Mouse (Mus musculus): Measurements from ENCODE around the gene Esrrg. TPM values are rescaled to one million over a fixed set of nuclear protein-coding genes. Genes with fewer than 3 reads are reported as not detected.

Gene Esrrg
- polyA plus RNA-seq, 1 experiment from 2014 or later: 27.1 TPM

- H3K27ac ChIP-seq: no peak overlapping the region
- 85% methylated on average over 1 of the region's 1 CpGs for WGBS
- no peaks in the 10 kb centered on the region for H3K9me3 ChIP-seq (replicated peaks)
These were observed 116.8 kb downstream of the Esrrg start for GRCm38 (mm10) chr1:187725351-187725750.

GRCm38 (mm10) chr1:187731171-187731570 lies 122.6 kb downstream of the Esrrg start:
- 89% methylated on average over 4 of the region's 4 CpGs for WGBS
- Histone ChIP-seq H3K9me3 (replicated peaks) (no peaks in the 10 kb centered on the region), H3K4me1 (no peaks in the 10 kb centered on the region), H3K36me3 (no peaks in the 10 kb centered on the region), H3K27me3 (no peaks in the 10 kb centered on the region), H3K27ac (no peak overlapping the region), H3K9ac (no peak overlapping the region), H3K4me3 (replicated peaks) (no peak overlapping the region), H3K4me2 (no peak overlapping the region)
- ATAC-seq (replicated peaks; ENCODE audit: low FRiP score): no peak

More at GRCm38 (mm10) chr1:187725351-187725750, 116.8 kb downstream of the Esrrg start:
- H3K4me2 ChIP-seq: no peak overlapping the region
- H3K9ac ChIP-seq: no peak overlapping the region
- no peaks in the 10 kb centered on the region for H3K4me1 ChIP-seq
- ATAC-seq (replicated peaks; ENCODE audit: low FRiP score): no peak
- no peaks in the 10 kb centered on the region for H3K27me3 ChIP-seq
- H3K4me3 ChIP-seq (replicated peaks): no peak overlapping the region
- H3K36me3 ChIP-seq: no peaks in the 10 kb centered on the region

- H3K9ac ChIP-seq: no peak overlapping the region
- no peak overlapping the region for H3K4me3 ChIP-seq (replicated peaks)
- peak overlapping the region; percentile 45; the same call in 1 of the 2 replicates for H3K27ac ChIP-seq
- 44% methylated on average over 14 of the region's 14 CpGs for WGBS
- no peaks in the 10 kb centered on the region for H3K27me3 ChIP-seq
- no peaks in the 10 kb centered on the region for H3K36me3 ChIP-seq
- H3K4me2 ChIP-seq: peak overlapping the region; percentile 27
- H3K9me3 ChIP-seq (replicated peaks): no peaks in the 10 kb centered on the region
- no peak for ATAC-seq (replicated peaks; ENCODE audit: low FRiP score)
- peaks cover 9% of the 10 kb centered on the region; the same call in 1 of the 2 replicates for H3K4me1 ChIP-seq
These were observed 127.9 kb downstream of the Esrrg start for GRCm38 (mm10) chr1:187736507-187736906.

- Histone ChIP-seq H3K9me3 (replicated peaks) (no peaks in the 10 kb centered on the region), H3K27ac (no peak overlapping the region), H3K4me2 (no peak overlapping the region), H3K4me3 (replicated peaks) (no peak overlapping the region), H3K9ac (no peak overlapping the region), H3K36me3 (no peaks in the 10 kb centered on the region), H3K4me1 (peaks cover 9% of the 10 kb centered on the region; the same call in 1 of the 2 replicates), H3K27me3 (no peaks in the 10 kb centered on the region)
- 77% methylated on average over 7 of the region's 7 CpGs for WGBS
- no peak for ATAC-seq (replicated peaks; ENCODE audit: low FRiP score)
These were observed 128.7 kb downstream of the Esrrg start for GRCm38 (mm10) chr1:187737296-187737695.

GRCm38 (mm10) chr1:187740531-187740930 lies 131.9 kb downstream of the Esrrg start:
- Histone ChIP-seq H3K36me3 (no peaks in the 10 kb centered on the region), H3K27me3 (no peaks in the 10 kb centered on the region), H3K4me2 (no peak overlapping the region), H3K9ac (no peak overlapping the region), H3K27ac (no peak overlapping the region), H3K4me3 (replicated peaks) (no peak overlapping the region), H3K9me3 (replicated peaks) (no peaks in the 10 kb centered on the region), H3K4me1 (peaks cover 9% of the 10 kb centered on the region; the same call in 1 of the 2 replicates)
- ATAC-seq (replicated peaks; ENCODE audit: low FRiP score): no peak
- 72% methylated on average over 12 of the region's 12 CpGs for WGBS

GRCm38 (mm10) chr1:187741306-187741705 lies 132.7 kb downstream of the Esrrg start:
- WGBS: 88% methylated on average over 7 of the region's 7 CpGs
- no peaks in the 10 kb centered on the region for H3K27me3 ChIP-seq
- H3K27ac ChIP-seq: no peak overlapping the region
- H3K4me2 ChIP-seq: no peak overlapping the region
- ATAC-seq (replicated peaks; ENCODE audit: low FRiP score): no peak
- no peaks in the 10 kb centered on the region for H3K9me3 ChIP-seq (replicated peaks)
- H3K9ac ChIP-seq: no peak overlapping the region
- no peaks in the 10 kb centered on the region for H3K36me3 ChIP-seq
- no peak overlapping the region for H3K4me3 ChIP-seq (replicated peaks)
- peaks cover 9% of the 10 kb centered on the region; the same call in 1 of the 2 replicates for H3K4me1 ChIP-seq

- Histone ChIP-seq H3K9ac (no peak overlapping the region), H3K4me2 (no peak overlapping the region), H3K4me1 (peaks cover 3% of the 10 kb centered on the region; the same call in 1 of the 2 replicates), H3K27me3 (no peaks in the 10 kb centered on the region), H3K9me3 (replicated peaks) (no peaks in the 10 kb centered on the region), H3K36me3 (no peaks in the 10 kb centered on the region), H3K4me3 (replicated peaks) (no peak overlapping the region), H3K27ac (no peak overlapping the region)
- 63% methylated on average over 8 of the region's 8 CpGs for WGBS
- ATAC-seq (replicated peaks; ENCODE audit: low FRiP score): no peak
These were observed 133.5 kb downstream of the Esrrg start for GRCm38 (mm10) chr1:187742071-187742470.

GRCm38 (mm10) chr1:187749294-187749693 lies 140.7 kb downstream of the Esrrg start:
- Histone ChIP-seq H3K4me1 (no peaks in the 10 kb centered on the region), H3K27me3 (no peaks in the 10 kb centered on the region), H3K9me3 (replicated peaks) (no peaks in the 10 kb centered on the region), H3K4me3 (replicated peaks) (no peak overlapping the region), H3K36me3 (no peaks in the 10 kb centered on the region), H3K9ac (no peak overlapping the region), H3K4me2 (no peak overlapping the region), H3K27ac (no peak overlapping the region)
- 82% methylated on average over 3 of the region's 3 CpGs for WGBS
- ATAC-seq (replicated peaks; ENCODE audit: low FRiP score): no peak

GRCm38 (mm10) chr1:187749931-187750330 lies 141.3 kb downstream of the Esrrg start:
- H3K4me2 ChIP-seq: no peak overlapping the region
- no peak overlapping the region for H3K27ac ChIP-seq
- no peak overlapping the region for H3K9ac ChIP-seq
- no peaks in the 10 kb centered on the region for H3K4me1 ChIP-seq
- ATAC-seq (replicated peaks; ENCODE audit: low FRiP score): no peak
- no peaks in the 10 kb centered on the region for H3K27me3 ChIP-seq
- no peaks in the 10 kb centered on the region for H3K36me3 ChIP-seq
- no peaks in the 10 kb centered on the region for H3K9me3 ChIP-seq (replicated peaks)
- WGBS: 52% methylated on average over 5 of the region's 5 CpGs
- no peak overlapping the region for H3K4me3 ChIP-seq (replicated peaks)

GRCm38 (mm10) chr1:187755528-187755927 lies 146.9 kb downstream of the Esrrg start:
- peak; percentile 59 for ATAC-seq (replicated peaks; ENCODE audit: low FRiP score)

GRCm38 (mm10) chr1:187757981-187758380 lies 149.4 kb downstream of the Esrrg start:
- H3K27ac ChIP-seq: 0 out of 2 replicates have a peak overlapping the region, but pooled peaks have one; percentile 48
- 76% methylated on average over 1 of the region's 1 CpGs for WGBS
- no peak overlapping the region for H3K4me2 ChIP-seq
- H3K4me1 ChIP-seq: peaks cover 22% of the 10 kb centered on the region; the same call in 1 of the 2 replicates
- no peaks in the 10 kb centered on the region for H3K27me3 ChIP-seq
- no peaks in the 10 kb centered on the region for H3K9me3 ChIP-seq (replicated peaks)
- no peak for ATAC-seq (replicated peaks; ENCODE audit: low FRiP score)
- no peak overlapping the region for H3K9ac ChIP-seq
- H3K36me3 ChIP-seq: no peaks in the 10 kb centered on the region
- H3K4me3 ChIP-seq (replicated peaks): no peak overlapping the region

More at GRCm38 (mm10) chr1:187755528-187755927, 146.9 kb downstream of the Esrrg start:
- peaks cover 22% of the 10 kb centered on the region; the same call in 1 of the 2 replicates for H3K4me1 ChIP-seq
- H3K27me3 ChIP-seq: no peaks in the 10 kb centered on the region
- H3K36me3 ChIP-seq: no peaks in the 10 kb centered on the region
- H3K27ac ChIP-seq: peak overlapping the region; percentile 38; the same call in 1 of the 2 replicates
- 66% methylated on average over 13 of the region's 13 CpGs for WGBS
- H3K9ac ChIP-seq: no peak overlapping the region
- no peak overlapping the region for H3K4me3 ChIP-seq (replicated peaks)
- H3K4me2 ChIP-seq: no peak overlapping the region
- no peaks in the 10 kb centered on the region for H3K9me3 ChIP-seq (replicated peaks)

- H3K27ac ChIP-seq: peak overlapping the region; percentile 48; the same call in 1 of the 2 replicates
- H3K9ac ChIP-seq: no peak overlapping the region
- no peaks in the 10 kb centered on the region for H3K9me3 ChIP-seq (replicated peaks)
- WGBS: 59% methylated on average over 3 of the region's 3 CpGs
- no peak overlapping the region for H3K4me3 ChIP-seq (replicated peaks)
- no peak for ATAC-seq (replicated peaks; ENCODE audit: low FRiP score)
- H3K4me1 ChIP-seq: peaks cover 22% of the 10 kb centered on the region; the same call in 1 of the 2 replicates
- no peaks in the 10 kb centered on the region for H3K27me3 ChIP-seq
- H3K36me3 ChIP-seq: no peaks in the 10 kb centered on the region
- no peak overlapping the region for H3K4me2 ChIP-seq
These were observed 150.0 kb downstream of the Esrrg start for GRCm38 (mm10) chr1:187758546-187758945.

- Histone ChIP-seq H3K27me3 (no peaks in the 10 kb centered on the region), H3K9me3 (replicated peaks) (no peaks in the 10 kb centered on the region), H3K4me2 (peak overlapping the region; percentile 35; the same call in 1 of the 2 replicates), H3K36me3 (no peaks in the 10 kb centered on the region), H3K4me3 (replicated peaks) (no peak overlapping the region), H3K9ac (no peak overlapping the region), H3K27ac (peak overlapping the region; percentile 65), H3K4me1 (peaks cover 26% of the 10 kb centered on the region)
- peak; percentile 57; the same call in 1 of the 2 replicates for ATAC-seq (replicated peaks; ENCODE audit: low FRiP score)
- WGBS: 72% methylated on average over 3 of the region's 3 CpGs
These were observed 150.9 kb downstream of the Esrrg start for GRCm38 (mm10) chr1:187759536-187759935.
